Mouse (Mus musculus): ENCODE measurements around the gene Gpr139. TPM values are rescaled to one million over a fixed set of nuclear protein-coding genes. Genes with fewer than 3 reads are reported as not detected.

Gene Gpr139
- polyA plus RNA-seq (2014; fragmentation: Nextera tagmentation; extraction: Ambion mirVana): 0.05 TPM in 1 of 2 replicates, not detected in the other

DNA sequence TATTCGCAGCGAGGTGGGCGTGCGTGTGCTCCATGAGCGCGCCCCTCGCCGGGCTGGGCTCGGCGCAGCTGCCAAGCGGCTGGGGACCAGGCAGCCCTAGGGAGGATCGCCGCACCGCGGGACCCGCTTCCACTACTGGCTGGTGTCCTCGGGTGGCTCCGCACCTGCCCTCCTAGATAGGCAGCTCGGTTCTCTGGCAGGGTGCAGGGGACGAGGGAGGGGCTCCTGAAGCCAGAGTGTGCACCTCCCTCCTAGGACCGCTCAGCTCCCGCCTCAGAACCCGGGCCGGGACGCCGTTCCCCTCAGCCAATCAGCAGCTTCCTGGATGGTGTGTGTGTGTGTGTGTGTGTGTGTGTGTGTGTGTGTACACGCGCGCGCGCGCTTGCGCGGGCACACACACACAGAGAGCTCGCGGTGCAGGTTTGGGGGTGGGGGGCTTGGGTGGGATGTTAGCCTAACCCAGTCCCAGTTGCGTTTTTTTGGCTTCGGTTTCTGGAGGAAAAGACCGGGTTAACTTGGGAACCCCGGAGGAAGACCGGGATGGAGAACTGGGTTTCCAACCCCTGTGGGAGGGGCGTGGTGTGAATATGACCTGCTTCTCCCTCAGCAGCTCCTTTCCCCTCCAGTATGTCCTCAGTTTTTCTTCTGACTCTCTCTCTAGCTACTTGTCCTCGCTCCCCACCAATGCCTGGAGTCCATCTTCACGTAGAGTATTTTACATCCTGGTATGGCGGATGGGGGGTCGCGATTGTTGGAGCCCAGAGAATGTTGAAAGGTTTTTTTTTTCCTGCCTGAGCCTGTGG lies at the start of gene Gpr139:
Gene Gpr139, minus strand, starts transcription at position 263 of the 803 bp plus-strand sequence.
- Histone ChIP-seq H3K4me2 (ENCODE audit: low read length) (peak within 1 kb of the TSS; percentile 77), H3K9ac (ENCODE audit: low read length) (no peak within 1 kb of the TSS), H3K4me3 (ENCODE audit: control insufficient read depth in 1 of 2, insufficient read depth in 1 of 2, low read depth in 1 of 2, low read length in 2 of 2) (peak within 1 kb of the TSS; percentile 34 to 37), H3K27me3 (ENCODE audit: control insufficient read depth, insufficient read depth, low read length) (peaks cover 57% of the 10 kb centered on the region), H3K36me3 (ENCODE audit: control insufficient read depth, insufficient read depth, low read length) (no peaks in the 10 kb centered on the region), H3K27ac (replicated peaks in 1 of 2; ENCODE audit: control insufficient read depth in 1 of 2, insufficient read depth in 1 of 2, low read depth in 2 of 2, low read length in 2 of 2) (no peak within 1 kb of the TSS), H3K4me1 (ENCODE audit: control insufficient read depth in 2 of 2, insufficient read depth in 2 of 2, low read length in 2 of 2) (peaks cover 0 to 3% of the 10 kb centered on the region in 2 experiments; a peak in 1 of 4 replicates), H3K9me3 (ENCODE audit: control insufficient read depth, low read length) (no peaks in the 10 kb centered on the region)
- 1% methylated on average over 47 of the region's 47 CpGs for WGBS
- 0 out of 2 replicates have a peak, but pooled peaks have one; percentile 52 for ATAC-seq (ENCODE audit: insufficient number of reproducible peaks, insufficient read depth, low FRiP score, low read depth)

DNA sequence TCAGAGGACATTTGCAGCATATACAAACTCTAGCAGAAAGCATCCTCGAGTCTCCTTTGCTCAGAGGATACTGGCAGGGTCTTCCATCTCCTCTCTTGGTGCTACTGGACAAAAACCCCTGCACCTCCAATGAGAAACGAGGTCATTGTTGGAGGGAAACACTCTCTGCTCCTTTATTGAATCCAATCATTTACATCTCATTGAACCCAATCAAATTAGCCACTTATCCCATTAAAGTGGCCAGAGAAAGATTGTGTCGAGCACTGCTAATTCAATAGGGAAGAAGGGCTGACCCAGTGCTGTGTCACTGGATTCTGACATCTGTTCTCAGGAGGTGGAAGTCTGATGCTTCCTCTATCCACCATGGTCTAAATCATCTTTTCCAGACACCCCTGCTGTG lies 46.6 kb upstream of the Gpr139 start:
- H3K27me3 ChIP-seq (ENCODE audit: control insufficient read depth, insufficient read depth, low read length): no peaks in the 10 kb centered on the region
- no peak for ATAC-seq (ENCODE audit: insufficient number of reproducible peaks, insufficient read depth, low FRiP score, low read depth)
- no peaks in the 10 kb centered on the region for H3K4me1 ChIP-seq (ENCODE audit: control insufficient read depth in 2 of 2, insufficient read depth in 2 of 2, low read length in 2 of 2)
- H3K4me2 ChIP-seq (ENCODE audit: low read length): no peak overlapping the region
- H3K27ac ChIP-seq (replicated peaks in 1 of 2; ENCODE audit: control insufficient read depth in 1 of 2, insufficient read depth in 1 of 2, low read depth in 2 of 2, low read length in 2 of 2): no peak overlapping the region
- H3K36me3 ChIP-seq (ENCODE audit: control insufficient read depth, insufficient read depth, low read length): no peaks in the 10 kb centered on the region
- H3K4me3 ChIP-seq (ENCODE audit: control insufficient read depth in 1 of 2, insufficient read depth in 1 of 2, low read depth in 1 of 2, low read length in 2 of 2): no peak overlapping the region
- H3K9me3 ChIP-seq (ENCODE audit: control insufficient read depth, low read length): no peaks in the 10 kb centered on the region
- H3K9ac ChIP-seq (ENCODE audit: low read length): no peak overlapping the region
- WGBS: 59% methylated on average over 3 of the region's 3 CpGs

DNA sequence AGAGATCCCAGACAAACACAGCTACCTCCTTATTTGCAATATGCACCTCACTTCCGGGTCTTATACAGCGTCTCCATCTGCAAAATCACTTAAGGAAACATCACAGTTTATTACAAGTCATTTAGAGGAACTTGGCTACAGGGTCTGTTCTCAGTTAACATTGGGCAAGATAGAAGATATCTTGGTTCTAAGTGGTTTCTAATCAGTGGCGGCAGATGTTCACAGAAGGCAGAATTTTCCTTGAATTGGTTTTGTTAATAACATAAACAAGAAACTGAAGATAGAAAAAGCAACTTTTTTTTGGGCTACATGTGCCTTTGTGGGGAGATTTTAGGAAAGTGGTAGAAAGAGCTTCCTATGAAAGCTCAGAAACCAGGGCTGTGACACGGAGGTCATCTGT lies 38.3 kb upstream of the Gpr139 start:
- no peaks in the 10 kb centered on the region for H3K36me3 ChIP-seq (ENCODE audit: control insufficient read depth, insufficient read depth, low read length)
- ATAC-seq (ENCODE audit: insufficient number of reproducible peaks, insufficient read depth, low FRiP score, low read depth): no peak
- no peak overlapping the region for H3K4me2 ChIP-seq (ENCODE audit: low read length)
- no peaks in the 10 kb centered on the region for H3K27me3 ChIP-seq (ENCODE audit: control insufficient read depth, insufficient read depth, low read length)
- no peaks in the 10 kb centered on the region for H3K4me1 ChIP-seq (ENCODE audit: control insufficient read depth in 2 of 2, insufficient read depth in 2 of 2, low read length in 2 of 2)
- no peaks in the 10 kb centered on the region for H3K9me3 ChIP-seq (ENCODE audit: control insufficient read depth, low read length)
- no peak overlapping the region for H3K27ac ChIP-seq (replicated peaks in 1 of 2; ENCODE audit: control insufficient read depth in 1 of 2, insufficient read depth in 1 of 2, low read depth in 2 of 2, low read length in 2 of 2)
- WGBS: 76% methylated on average over 4 of the region's 4 CpGs
- H3K9ac ChIP-seq (ENCODE audit: low read length): no peak overlapping the region
- H3K4me3 ChIP-seq (ENCODE audit: control insufficient read depth in 1 of 2, insufficient read depth in 1 of 2, low read depth in 1 of 2, low read length in 2 of 2): no peak overlapping the region

DNA sequence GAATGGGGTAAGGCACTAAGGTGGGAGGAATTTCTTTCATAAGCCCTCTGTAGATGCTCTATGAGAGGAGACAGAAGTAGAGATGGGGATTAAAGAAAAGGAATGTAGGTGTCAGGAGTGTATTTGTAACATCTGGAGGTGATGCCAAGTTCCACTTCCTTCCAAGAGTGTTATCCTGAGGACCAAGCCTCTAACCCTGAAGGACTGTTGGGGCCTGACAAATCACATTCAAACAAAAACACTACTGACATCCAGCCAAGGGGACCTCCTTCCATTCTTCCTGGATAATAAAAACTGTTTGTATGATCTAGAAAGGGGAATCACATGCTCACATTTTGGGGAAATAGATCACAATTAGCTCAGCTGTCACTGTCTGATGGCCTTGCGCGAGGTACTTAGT lies 34.7 kb upstream of the Gpr139 start:
- no peak overlapping the region for H3K9ac ChIP-seq (ENCODE audit: low read length)
- H3K4me2 ChIP-seq (ENCODE audit: low read length): no peak overlapping the region
- H3K27me3 ChIP-seq (ENCODE audit: control insufficient read depth, insufficient read depth, low read length): no peaks in the 10 kb centered on the region
- no peak for ATAC-seq (ENCODE audit: insufficient number of reproducible peaks, insufficient read depth, low FRiP score, low read depth)
- WGBS: 87% methylated on average over 2 of the region's 2 CpGs
- H3K36me3 ChIP-seq (ENCODE audit: control insufficient read depth, insufficient read depth, low read length): no peaks in the 10 kb centered on the region
- no peak overlapping the region for H3K4me3 ChIP-seq (ENCODE audit: control insufficient read depth in 1 of 2, insufficient read depth in 1 of 2, low read depth in 1 of 2, low read length in 2 of 2)
- H3K9me3 ChIP-seq (ENCODE audit: control insufficient read depth, low read length): no peaks in the 10 kb centered on the region
- H3K4me1 ChIP-seq (ENCODE audit: control insufficient read depth in 2 of 2, insufficient read depth in 2 of 2, low read length in 2 of 2): no peaks in the 10 kb centered on the region
- H3K27ac ChIP-seq (replicated peaks in 1 of 2; ENCODE audit: control insufficient read depth in 1 of 2, insufficient read depth in 1 of 2, low read depth in 2 of 2, low read length in 2 of 2): no peak overlapping the region

DNA sequence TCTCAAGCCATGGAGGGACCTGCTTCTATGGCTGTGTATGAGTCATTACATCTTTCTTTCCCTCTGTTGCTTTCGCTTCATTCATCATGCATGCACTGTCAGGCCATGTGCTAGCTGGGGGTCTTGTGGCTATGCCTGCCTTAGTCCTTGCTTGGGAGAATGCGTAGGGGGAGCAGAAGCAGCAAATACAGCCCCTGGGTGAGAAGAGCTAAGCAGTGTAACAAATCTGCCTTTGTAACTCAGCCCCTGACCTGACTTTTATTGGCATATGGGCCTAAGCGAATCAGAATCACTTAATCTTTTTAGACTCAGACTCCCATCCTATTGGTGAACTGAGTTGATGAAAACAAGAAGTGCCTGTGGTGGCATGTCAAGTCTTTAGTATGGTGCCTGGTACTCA lies 22.8 kb upstream of the Gpr139 start:
- ATAC-seq (ENCODE audit: insufficient number of reproducible peaks, insufficient read depth, low FRiP score, low read depth): no peak
- 78% methylated on average over 3 of the region's 3 CpGs for WGBS

DNA sequence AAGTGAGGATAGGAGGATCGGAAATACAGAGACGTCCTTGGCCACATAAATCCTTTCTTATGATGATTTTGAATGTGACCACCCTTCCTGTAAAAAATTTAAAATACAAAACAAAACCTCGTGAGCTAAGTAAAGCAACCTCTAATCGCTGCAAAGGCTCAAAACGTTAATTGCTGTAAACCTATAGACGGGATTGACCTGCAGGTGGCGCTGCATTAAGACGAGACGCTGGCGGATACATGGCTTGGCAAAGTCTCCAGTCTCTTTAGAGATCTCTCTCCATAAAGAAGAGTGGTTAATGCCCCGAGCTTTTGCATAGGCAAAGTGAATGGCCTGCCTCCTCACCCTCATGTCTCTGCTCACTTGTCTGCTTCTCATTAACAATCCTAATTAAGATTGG lies 2.0 kb upstream of the Gpr139 start:
- Histone ChIP-seq H3K9ac (ENCODE audit: low read length) (no peak overlapping the region), H3K27me3 (ENCODE audit: control insufficient read depth, insufficient read depth, low read length) (peaks cover 57% of the 10 kb centered on the region), H3K36me3 (ENCODE audit: control insufficient read depth, insufficient read depth, low read length) (no peaks in the 10 kb centered on the region), H3K9me3 (ENCODE audit: control insufficient read depth, low read length) (no peaks in the 10 kb centered on the region), H3K4me3 (ENCODE audit: control insufficient read depth in 1 of 2, insufficient read depth in 1 of 2, low read depth in 1 of 2, low read length in 2 of 2) (no peak overlapping the region), H3K27ac (replicated peaks in 1 of 2; ENCODE audit: control insufficient read depth in 1 of 2, insufficient read depth in 1 of 2, low read depth in 2 of 2, low read length in 2 of 2) (no peak overlapping the region), H3K4me1 (ENCODE audit: control insufficient read depth in 2 of 2, insufficient read depth in 2 of 2, low read length in 2 of 2) (peaks cover 0 to 3% of the 10 kb centered on the region in 2 experiments; a peak in 1 of 4 replicates), H3K4me2 (ENCODE audit: low read length) (no peak overlapping the region)
- WGBS: 15% methylated on average over 11 of the region's 11 CpGs
- ATAC-seq (ENCODE audit: insufficient number of reproducible peaks, insufficient read depth, low FRiP score, low read depth): no peak

More for the DNA sequence above, 22.8 kb upstream of the Gpr139 start:
- Histone ChIP-seq H3K36me3 (ENCODE audit: control insufficient read depth, insufficient read depth, low read length) (no peaks in the 10 kb centered on the region), H3K4me2 (ENCODE audit: low read length) (no peak overlapping the region), H3K4me3 (ENCODE audit: control insufficient read depth in 1 of 2, insufficient read depth in 1 of 2, low read depth in 1 of 2, low read length in 2 of 2) (no peak overlapping the region), H3K27me3 (ENCODE audit: control insufficient read depth, insufficient read depth, low read length) (no peaks in the 10 kb centered on the region), H3K27ac (replicated peaks in 1 of 2; ENCODE audit: control insufficient read depth in 1 of 2, insufficient read depth in 1 of 2, low read depth in 2 of 2, low read length in 2 of 2) (no peak overlapping the region), H3K9ac (ENCODE audit: low read length) (no peak overlapping the region), H3K4me1 (ENCODE audit: control insufficient read depth in 2 of 2, insufficient read depth in 2 of 2, low read length in 2 of 2) (no peaks in the 10 kb centered on the region), H3K9me3 (ENCODE audit: control insufficient read depth, low read length) (no peaks in the 10 kb centered on the region)

DNA sequence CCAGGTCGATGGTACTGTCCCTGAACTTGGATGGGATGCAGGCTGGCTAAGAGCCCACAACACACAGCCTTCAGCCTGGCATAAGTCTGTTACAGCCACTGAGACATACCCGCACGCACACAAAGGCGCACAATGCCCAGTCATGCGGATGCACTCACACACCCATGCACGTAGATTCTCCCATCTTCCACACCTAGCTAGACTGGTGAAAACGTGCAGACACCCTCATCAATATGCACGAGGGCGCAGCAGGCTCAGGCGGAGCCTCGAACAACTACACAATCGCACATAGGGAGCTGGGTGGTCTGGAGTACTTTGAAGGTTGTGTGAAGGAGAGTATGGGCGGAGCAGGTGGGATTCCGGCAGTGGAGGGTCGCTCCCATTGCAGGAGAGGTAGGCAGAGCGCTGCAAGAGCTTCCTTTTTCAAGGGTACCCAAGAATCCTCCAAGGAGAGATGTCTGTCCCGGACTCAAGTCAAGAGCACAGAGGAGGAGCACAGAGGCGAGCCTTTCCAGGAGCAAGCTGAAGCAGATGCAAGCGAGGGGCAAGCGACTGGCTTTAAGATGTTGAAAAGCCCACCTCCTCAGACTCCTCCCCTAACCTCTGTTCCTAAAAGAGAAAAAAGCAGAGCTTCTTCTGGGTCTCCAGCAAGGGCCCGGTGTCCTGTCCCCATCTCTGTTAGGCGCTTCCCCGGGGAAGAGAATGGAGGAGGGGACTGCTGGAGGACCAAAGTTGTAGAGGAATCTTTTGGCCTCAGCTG lies 958 bp upstream of the Gpr139 start:
- H3K9ac ChIP-seq (ENCODE audit: low read length): no peak overlapping the region
- no peak for ATAC-seq (ENCODE audit: insufficient number of reproducible peaks, insufficient read depth, low FRiP score, low read depth)
- no peak overlapping the region for H3K27ac ChIP-seq (replicated peaks in 1 of 2; ENCODE audit: control insufficient read depth in 1 of 2, insufficient read depth in 1 of 2, low read depth in 2 of 2, low read length in 2 of 2)
- peaks cover 57% of the 10 kb centered on the region for H3K27me3 ChIP-seq (ENCODE audit: control insufficient read depth, insufficient read depth, low read length)
- H3K4me1 ChIP-seq (ENCODE audit: control insufficient read depth in 2 of 2, insufficient read depth in 2 of 2, low read length in 2 of 2): peaks cover 0 to 3% of the 10 kb centered on the region in 2 experiments; a peak in 1 of 4 replicates
- peak overlapping the region; percentile 77 for H3K4me2 ChIP-seq (ENCODE audit: low read length)
- 6% methylated on average over 23 of the region's 23 CpGs for WGBS
- no peaks in the 10 kb centered on the region for H3K9me3 ChIP-seq (ENCODE audit: control insufficient read depth, low read length)
- H3K4me3 ChIP-seq (ENCODE audit: control insufficient read depth in 1 of 2, insufficient read depth in 1 of 2, low read depth in 1 of 2, low read length in 2 of 2): peak overlapping the region in 1 of 2 experiments; percentile 37; a peak in 2 of 4 replicates
- no peaks in the 10 kb centered on the region for H3K36me3 ChIP-seq (ENCODE audit: control insufficient read depth, insufficient read depth, low read length)

Data from heart, embryonic 14.5 days (tissue).